11 mouse cellular contexts compared by ENCODE assay signal in genomic region chr10:74642125-74642524, GRCm38 (mm10).
DNase-seq lines count a peak whose midpoint lies in the region; ATAC-seq and TF ChIP-seq lines count a peak whose summit lies in the region.
"Had no signal": no experiment of that assay in that cellular context is flagged by ENCODE, and none has a peak within 500 bp of the region (broad histone marks: within the 10 kb centered on the region; RNA-seq: fewer than 3 reads in every experiment).

No protein-coding gene starts in this region.

- WGBS in heart, postnatal 0 days = 47% methylated on average over 6 of the region's 6 CpGs
- WGBS in heart, embryonic 11.5 days (ENCODE audit: insufficient replicate concordance) = 59% methylated on average over 6 of the region's 6 CpGs
- 55% methylated on average over 6 of the region's 6 CpGs for WGBS in thymus, adult 2 months

- peak; percentile 15; the same call in 1 of the 2 replicates for TF ChIP-seq CTCF in heart, postnatal 0 days (IDR thresholded peaks at IDR 0.05; ENCODE audit: low read depth)
- TF ChIP-seq CTCF in thymus, adult 2 months (IDR thresholded peaks at IDR 0.05; ENCODE audit: borderline replicate concordance, control insufficient read depth, extremely low read depth, insufficient read depth, low read length, poor library complexity) = no peak
- TF ChIP-seq CTCF in embryonic fibroblast, embryonic 13.5 days (IDR thresholded peaks at IDR 0.05; ENCODE audit: borderline replicate concordance, insufficient read depth, low read length) = peak; percentile 41; the same call in 1 of the 2 replicates

- no peaks in the 10 kb centered on the region for H3K27me3 ChIP-seq in heart, postnatal 0 days (ENCODE audit: control insufficient read depth, insufficient read depth, low read length)
- H3K27me3 ChIP-seq in heart, embryonic 11.5 days (ENCODE audit: control insufficient read depth, insufficient read depth, low read length) = no peaks in the 10 kb centered on the region
- H3K27me3 ChIP-seq in thymus, adult 2 months (ENCODE audit: control insufficient read depth, insufficient read depth, low read length) = no peaks in the 10 kb centered on the region
- H3K27me3 ChIP-seq: forebrain, embryonic 12.5 days; hindbrain, embryonic 15.5 days; lung, embryonic 15.5 days had no signal

- no peak for TF ChIP-seq POLR2A in thymus, adult 2 months (IDR thresholded peaks at IDR 0.05; ENCODE audit: control insufficient read depth, extremely low read depth, insufficient read depth, low read length, poor library complexity)
- TF ChIP-seq POLR2A in embryonic fibroblast, embryonic 13.5 days (IDR thresholded peaks at IDR 0.05; ENCODE audit: low read depth, low read length) = no peak

- no peak for DNase-seq in heart, postnatal 0 days (ENCODE audit: low spot score)
- DNase-seq in thymus, adult 2 months = peak; percentile 30
- DNase-seq in thymus, postnatal 0 days (ENCODE audit: low spot score) = no peak
- peak; percentile 60 for DNase-seq in thymus, postnatal 4 days
- no peak for DNase-seq in layer of hippocampus, postnatal 10 days (ENCODE audit: low spot score in 2 of 2)
- no peak for DNase-seq in frontal cortex, postnatal 25 days (ENCODE audit: low spot score in 2 of 2)

- no peak overlapping the region for H3K27ac ChIP-seq in heart, postnatal 0 days (ENCODE audit: low read depth)
- no peak overlapping the region for H3K27ac ChIP-seq in heart, embryonic 11.5 days (ENCODE audit: low read depth, low read length)
- H3K27ac ChIP-seq in thymus, adult 2 months (ENCODE audit: control insufficient read depth, insufficient read depth, low read length) = no peak overlapping the region
- no peak overlapping the region for H3K27ac ChIP-seq in embryonic fibroblast, embryonic 13.5 days (ENCODE audit: insufficient read depth, low read length)
- H3K27ac ChIP-seq: forebrain, embryonic 12.5 days; hindbrain, embryonic 15.5 days; lung, embryonic 15.5 days had no signal

- no peak for ATAC-seq in heart, postnatal 0 days (ENCODE audit: insufficient read depth, low read depth)
- no peak for ATAC-seq in heart, embryonic 11.5 days (replicated peaks; ENCODE audit: insufficient number of reproducible peaks, low FRiP score, low TSS enrichment)

- H3K4me1 ChIP-seq in heart, postnatal 0 days (ENCODE audit: control insufficient read depth, insufficient read depth) = no peaks in the 10 kb centered on the region
- no peaks in the 10 kb centered on the region for H3K4me1 ChIP-seq in heart, embryonic 11.5 days (ENCODE audit: control insufficient read depth, insufficient read depth, low read length)
- H3K4me1 ChIP-seq in thymus, adult 2 months (replicated peaks; ENCODE audit: control insufficient read depth, insufficient read depth, low read length) = no peaks in the 10 kb centered on the region
- no peaks in the 10 kb centered on the region for H3K4me1 ChIP-seq in embryonic fibroblast, embryonic 13.5 days (ENCODE audit: control insufficient read depth, insufficient read depth, low read length)
- H3K4me1 ChIP-seq: forebrain, embryonic 12.5 days; hindbrain, embryonic 15.5 days; lung, embryonic 15.5 days had no signal

- H3K4me2 ChIP-seq in heart, postnatal 0 days (ENCODE audit: low read depth, low read length) = no peak overlapping the region
- H3K4me2 ChIP-seq in heart, embryonic 11.5 days = no peak overlapping the region
- H3K4me2 ChIP-seq: forebrain, embryonic 12.5 days; hindbrain, embryonic 15.5 days; lung, embryonic 15.5 days had no signal

- no peak overlapping the region for H3K9ac ChIP-seq in heart, postnatal 0 days (replicated peaks; ENCODE audit: low read depth, low read length)
- H3K9ac ChIP-seq in heart, embryonic 11.5 days (ENCODE audit: low read depth, low read length) = no peak overlapping the region
- H3K9ac ChIP-seq: forebrain, embryonic 12.5 days; hindbrain, embryonic 15.5 days; lung, embryonic 15.5 days had no signal

- no peak for TF ChIP-seq EP300 in heart, postnatal 0 days (IDR thresholded peaks at IDR 0.05; ENCODE audit: low read depth)

- no peaks in the 10 kb centered on the region for H3K9me3 ChIP-seq in heart, postnatal 0 days (replicated peaks; ENCODE audit: control insufficient read depth, low read length)
- no peaks in the 10 kb centered on the region for H3K9me3 ChIP-seq in heart, embryonic 11.5 days (replicated peaks; ENCODE audit: control insufficient read depth, low read length)
- H3K9me3 ChIP-seq: forebrain, embryonic 12.5 days; hindbrain, embryonic 15.5 days; lung, embryonic 15.5 days had no signal

- H3K36me3 ChIP-seq in heart, postnatal 0 days (replicated peaks; ENCODE audit: control insufficient read depth, insufficient read depth, low read length) = no peaks in the 10 kb centered on the region
- no peaks in the 10 kb centered on the region for H3K36me3 ChIP-seq in heart, embryonic 11.5 days (ENCODE audit: control insufficient read depth, insufficient read depth, low read length)
- no peaks in the 10 kb centered on the region for H3K36me3 ChIP-seq in thymus, adult 2 months (ENCODE audit: control insufficient read depth, insufficient read depth, low read length)
- H3K36me3 ChIP-seq: forebrain, embryonic 12.5 days; hindbrain, embryonic 15.5 days; lung, embryonic 15.5 days had no signal

- no peak overlapping the region for H3K4me3 ChIP-seq in heart, postnatal 0 days (ENCODE audit: low read depth, low read length)
- H3K4me3 ChIP-seq in heart, embryonic 11.5 days (ENCODE audit: low read depth, low read length) = no peak overlapping the region
- H3K4me3 ChIP-seq in thymus, adult 2 months (ENCODE audit: control insufficient read depth, insufficient read depth, low read length) = no peak overlapping the region
- no peak overlapping the region for H3K4me3 ChIP-seq in embryonic fibroblast, embryonic 13.5 days (ENCODE audit: insufficient read depth, low read length)
- H3K4me3 ChIP-seq: forebrain, embryonic 12.5 days; hindbrain, embryonic 15.5 days; lung, embryonic 15.5 days had no signal

Comparison
In these comparisons a context has a peak if more than half of its experiments do, and no peak if none do; other contexts are left out.
1. DNase-seq: peak in thymus, adult 2 months (single experiment) and thymus, postnatal 4 days (single experiment); none in heart, postnatal 0 days (single experiment), thymus, postnatal 0 days (single experiment), layer of hippocampus, postnatal 10 days (0 of 2) and frontal cortex, postnatal 25 days (0 of 2).